Mouse (Mus musculus) spleen, adult 2 months (tissue): Measurements from ENCODE around the gene Dnmt1. TPM values are rescaled to one million over a fixed set of nuclear protein-coding genes. Genes with fewer than 3 reads are reported as not detected.

ENCODE experiments used
- DNase-seq, 2 experiments: peaks; one replicate each; pipeline versions ENCODE4 v3.0.0 to v3.0.0-alpha.2; 2012 to 2021; ENCODE audit warnings: low spot score in 2 of 2, low read depth in 1 of 2
- H3K27ac ChIP-seq: fragments of 200-500 bp; 2 replicates; pipeline ENCODE4 v1.5.1; 2012; ENCODE audit warnings: low read length, inconsistent platforms; ENCODE audit not compliant: insufficient read depth
- H3K27me3 ChIP-seq: fragments of 200-500 bp; 2 replicates; pipeline ENCODE4 v1.6.1; 2012; ENCODE audit warnings: mild to moderate bottlenecking, moderate library complexity, low read length, inconsistent platforms; ENCODE audit not compliant: control insufficient read depth, insufficient read depth
- H3K36me3 ChIP-seq: fragments of 200-500 bp; 2 replicates; pipeline ENCODE4 v1.6.1; 2012; ENCODE audit warnings: mild to moderate bottlenecking, low read length, inconsistent platforms; ENCODE audit not compliant: control insufficient read depth, insufficient read depth
- H3K4me1 ChIP-seq: fragments of 200-500 bp; 2 replicates; pipeline ENCODE4 v1.6.1; 2011; ENCODE audit warnings: inconsistent platforms; ENCODE audit not compliant: control insufficient read depth, insufficient read depth, insufficient read length
- H3K4me3 ChIP-seq: fragments of 200-500 bp; 2 replicates; pipeline ENCODE4 v1.5.1; 2011; ENCODE audit warnings: mild to moderate bottlenecking, inconsistent platforms; ENCODE audit not compliant: insufficient read depth, insufficient read length; ENCODE audit errors: extremely low read depth
- CTCF ChIP-seq: fragments of 200-500 bp; IDR thresholded peaks from 2 replicates; pipeline ENCODE4 v1.5.1; 2011; ENCODE audit warnings: mild to moderate bottlenecking, inconsistent platforms; ENCODE audit not compliant: insufficient read depth, insufficient read length, insufficient replicate concordance; ENCODE audit errors: extremely low read depth
- POLR2A ChIP-seq: fragments of 200-500 bp; IDR thresholded peaks from 2 replicates; pipeline ENCODE4 v1.6.1; 2011; ENCODE audit warnings: low read depth, low read length, inconsistent platforms
- WGBS: fragments of 180-500 bp; shearing (Covaris S2); methylation state at CpG from one replicate; pipeline ENCODE4 v1.1.7; 2018; 5-methylcytosine and 5-hydroxymethylcytosine counted together
- polyA plus RNA-seq: library from polyadenylated mRNA; depleted of rRNA; stranded (reverse); fragments of >200 nt; gene quantifications from 2 replicates; pipeline ENCODE4 v1.2.3, GENCODE M21; 2012

The Dnmt1 gene
- polyA plus RNA-seq, 1 experiment = 37.0 TPM

DNA sequence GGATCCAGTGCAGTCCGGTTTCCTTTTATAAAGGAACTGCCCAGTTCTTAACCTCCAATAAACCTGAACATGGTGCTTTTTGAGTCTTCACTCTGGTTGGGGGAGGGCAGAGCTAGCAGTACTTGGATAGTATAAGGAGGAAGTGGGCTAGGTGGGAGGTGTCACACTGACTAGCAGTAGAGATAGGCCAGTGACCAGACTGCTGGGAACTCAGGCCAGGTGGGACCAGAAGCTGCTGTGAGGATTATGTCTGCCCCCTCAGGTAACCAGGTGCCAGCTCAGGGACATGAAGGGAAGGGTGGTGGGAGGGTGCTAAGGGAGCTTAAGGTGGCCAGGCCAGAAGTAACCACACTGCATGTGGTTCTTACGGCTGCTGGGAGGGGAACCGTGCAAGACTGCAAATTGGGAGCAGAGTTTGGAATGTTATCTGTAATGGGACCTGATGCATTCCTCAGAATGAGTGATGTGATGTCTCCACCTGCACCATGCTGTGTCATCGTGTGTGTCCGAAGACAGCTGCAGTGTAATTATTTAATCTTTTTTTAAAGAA, 67.5 kb downstream of the Dnmt1 start:
- Histone ChIP-seq H3K4me1 (no peaks in the 10 kb centered on the region), H3K4me3 (no peak overlapping the region), H3K27me3 (no peaks in the 10 kb centered on the region), H3K27ac (no peak overlapping the region), H3K36me3 (peaks cover 55% of the 10 kb centered on the region)
- DNase-seq = no peak
- TF ChIP-seq CTCF = no peak
- TF ChIP-seq POLR2A = no peak
- 84% methylated on average over 5 of the region's 5 CpGs for WGBS

DNA sequence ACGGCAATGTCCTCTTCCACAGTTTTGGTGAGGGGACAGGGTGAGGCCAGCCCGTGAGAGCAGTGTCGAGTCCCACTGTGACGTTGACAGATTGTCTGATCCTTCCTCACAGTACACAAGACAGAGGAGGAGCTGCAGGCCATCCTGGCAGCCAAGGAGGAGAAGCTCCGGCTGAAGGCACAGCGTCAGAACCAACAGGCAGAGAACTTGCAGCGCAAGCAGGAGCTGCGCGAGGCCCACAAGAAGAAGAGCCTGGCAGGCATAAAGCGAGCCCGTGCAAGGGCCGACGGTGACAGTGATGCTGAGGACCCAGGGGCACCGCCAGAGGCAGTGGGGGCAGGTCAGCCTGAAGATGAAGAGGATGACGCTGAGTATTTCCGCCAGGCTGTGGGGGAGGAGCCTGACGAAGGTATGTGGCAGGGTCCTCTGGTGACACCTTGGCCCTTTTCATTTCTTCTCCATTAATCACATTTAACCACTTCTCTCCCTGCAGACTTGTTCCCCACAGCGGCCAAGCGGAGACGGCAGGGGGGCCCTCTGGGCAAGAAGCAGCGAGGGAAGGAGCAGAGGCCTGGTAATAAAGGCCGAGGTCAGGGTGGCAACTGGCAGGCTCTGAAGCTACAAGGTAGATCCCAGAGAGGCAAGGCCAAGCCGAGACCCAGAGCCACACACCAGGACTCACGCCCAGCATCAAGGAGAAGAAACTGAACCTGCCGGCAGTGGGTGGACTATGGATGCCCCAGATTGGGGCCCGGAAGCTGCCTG, 68.2 kb downstream of the Dnmt1 start:
- 89% methylated on average over 26 of the region's 26 CpGs for WGBS
- DNase-seq = no peak
- TF ChIP-seq POLR2A = no peak
- no peak for TF ChIP-seq CTCF
- Histone ChIP-seq H3K4me1 (no peaks in the 10 kb centered on the region), H3K4me3 (no peak overlapping the region), H3K36me3 (peaks cover 55% of the 10 kb centered on the region), H3K27me3 (no peaks in the 10 kb centered on the region), H3K27ac (no peak overlapping the region)

DNA sequence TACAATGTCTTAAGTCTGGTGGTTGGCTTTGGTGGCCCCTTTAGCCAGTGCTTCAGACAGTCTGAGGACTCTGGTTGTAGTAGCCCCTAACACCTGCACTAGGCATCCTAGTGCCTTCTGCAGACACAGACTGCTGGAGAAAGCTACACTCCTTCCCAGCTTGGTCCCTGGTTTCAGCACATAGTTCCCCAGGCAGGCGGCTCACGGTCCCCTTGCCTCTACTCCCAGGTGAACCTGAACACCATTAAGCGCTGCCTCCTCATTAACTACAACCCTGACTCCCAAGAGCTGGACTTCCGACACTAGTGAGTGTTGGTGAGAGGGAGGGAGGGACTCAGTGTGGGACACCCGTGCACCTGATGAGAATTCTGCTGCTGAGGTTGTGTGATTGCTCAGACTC, 69.3 kb downstream of the Dnmt1 start:
- TF ChIP-seq CTCF (no peak), POLR2A (no peak)
- no peaks in the 10 kb centered on the region for H3K4me1 ChIP-seq
- peaks cover 47% of the 10 kb centered on the region for H3K36me3 ChIP-seq
- DNase-seq = no peak
- WGBS = 96% methylated on average over 5 of the region's 5 CpGs
- H3K27ac ChIP-seq = no peak overlapping the region
- H3K4me3 ChIP-seq = no peak overlapping the region
- no peaks in the 10 kb centered on the region for H3K27me3 ChIP-seq

DNA sequence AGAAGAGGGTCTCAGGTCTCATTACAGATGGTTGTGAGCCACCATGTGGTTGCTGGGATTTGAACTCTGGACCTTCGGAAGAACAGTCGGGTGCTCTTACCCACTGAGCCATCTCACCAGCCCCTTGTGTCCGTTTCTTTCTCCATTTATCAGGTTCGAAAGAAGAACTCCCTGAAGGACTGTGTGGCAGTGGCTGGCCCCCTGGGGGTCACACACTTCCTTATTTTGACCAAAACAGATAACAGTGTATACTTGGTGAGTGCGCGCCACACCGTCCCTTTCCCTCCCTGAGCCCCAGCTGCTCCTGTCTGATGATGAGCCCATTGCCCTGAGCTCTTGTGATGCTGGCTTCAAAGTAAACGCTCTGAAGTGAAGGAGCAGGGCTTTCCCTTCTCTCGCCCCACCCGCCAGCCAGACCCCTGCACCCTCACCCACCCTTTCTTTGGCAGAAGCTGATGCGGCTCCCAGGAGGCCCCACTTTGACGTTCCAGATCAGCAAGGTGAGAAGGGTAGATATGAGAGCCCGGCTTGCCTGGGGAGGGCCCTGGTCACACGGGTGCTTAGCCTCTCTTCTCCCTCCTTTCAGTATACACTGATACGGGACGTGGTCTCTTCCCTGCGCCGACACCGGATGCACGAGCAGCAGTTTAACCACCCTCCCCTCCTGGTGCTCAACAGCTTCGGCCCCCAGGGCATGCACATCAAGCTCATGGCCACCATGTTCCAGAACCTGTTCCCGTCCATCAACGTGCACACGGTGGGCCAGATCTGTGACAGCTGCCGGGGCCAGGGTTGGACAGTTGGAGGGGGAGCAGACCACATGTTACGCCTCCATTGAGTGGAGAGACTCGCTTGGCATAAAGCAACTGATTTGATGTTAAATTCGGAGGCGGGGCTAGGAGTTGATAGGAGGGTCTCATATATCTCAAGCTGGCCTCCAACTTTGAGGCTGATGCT, 70.2 kb downstream of the Dnmt1 start:
- TF ChIP-seq POLR2A = no peak
- TF ChIP-seq CTCF = no peak
- peak in 1 of 2 experiments; percentile 49 for DNase-seq
- Histone ChIP-seq H3K36me3 (peaks cover 39% of the 10 kb centered on the region), H3K4me1 (no peaks in the 10 kb centered on the region), H3K4me3 (no peak overlapping the region), H3K27me3 (no peaks in the 10 kb centered on the region), H3K27ac (no peak overlapping the region)
- WGBS = 64% methylated on average over 29 of the region's 29 CpGs

DNA sequence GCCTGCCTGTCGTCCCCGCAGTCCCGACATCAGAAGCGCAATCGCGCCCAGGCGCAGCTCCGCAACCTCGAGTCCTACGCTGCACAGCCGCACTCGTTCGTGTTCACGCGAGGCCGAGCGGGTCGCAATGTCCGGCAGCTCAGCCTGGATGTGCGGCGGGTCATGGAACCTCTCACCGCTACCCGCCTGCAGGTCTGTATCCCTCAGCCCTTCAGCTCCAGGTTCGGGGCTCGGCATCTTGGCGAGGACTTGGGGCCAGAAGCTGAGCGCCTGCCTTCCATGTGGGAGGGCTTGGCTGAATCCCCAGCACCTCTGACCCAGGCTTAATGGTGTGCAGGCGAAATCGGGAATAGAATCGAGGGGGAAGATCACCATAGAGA, 71.3 kb downstream of the Dnmt1 start:
- peak overlapping the region; percentile 39 for H3K27ac ChIP-seq
- peak overlapping the region; percentile 76 for H3K4me3 ChIP-seq
- H3K36me3 ChIP-seq = peaks cover 29% of the 10 kb centered on the region
- no peaks in the 10 kb centered on the region for H3K27me3 ChIP-seq
- no peak for DNase-seq
- TF ChIP-seq POLR2A = no peak
- no peak for TF ChIP-seq CTCF
- under 1% methylated on average over 30 of the region's 30 CpGs for WGBS
- H3K4me1 ChIP-seq = no peaks in the 10 kb centered on the region

DNA sequence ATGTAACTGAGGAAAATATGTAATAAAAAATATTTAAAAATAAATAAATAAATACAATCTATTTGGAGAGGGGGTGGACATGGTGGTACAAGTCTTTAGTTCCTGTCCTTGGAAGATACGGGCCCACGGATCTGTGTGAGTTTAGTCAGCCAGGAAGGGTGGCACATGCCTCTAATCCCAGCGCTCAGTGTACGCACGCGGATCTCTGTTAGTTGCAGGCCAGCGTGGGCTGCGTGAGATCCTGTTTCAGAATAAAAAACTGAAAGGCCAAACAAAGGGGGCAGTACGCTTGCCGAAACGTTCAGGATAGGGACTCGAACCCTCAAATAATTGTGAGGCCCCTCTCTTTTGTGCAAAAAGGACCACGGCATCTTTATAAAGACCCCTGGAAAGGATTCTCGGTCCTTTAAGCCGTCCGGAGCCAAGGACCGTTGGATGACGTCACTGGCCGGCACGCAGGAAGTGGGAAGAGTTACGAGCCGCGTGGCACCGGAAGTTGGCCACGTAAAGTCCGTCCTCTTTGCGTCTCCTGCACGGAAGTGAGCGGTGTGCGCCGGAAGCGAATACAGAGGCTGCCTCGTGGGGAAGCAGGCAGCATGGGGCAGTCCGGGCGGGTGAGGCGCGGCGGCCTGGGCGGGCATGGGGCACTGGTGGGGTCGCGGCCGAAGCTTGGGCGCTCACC, 71.8 kb downstream of the Dnmt1 start, which contains the start of gene Ppan:
TSS of gene Ppan (plus strand) at position 472 of the 682 bp plus-strand sequence.
- Histone ChIP-seq H3K27me3 (no peaks in the 10 kb centered on the region), H3K27ac (peak within 1 kb of the TSS; percentile 90), H3K36me3 (peaks cover 27% of the 10 kb centered on the region), H3K4me3 (peak within 1 kb of the TSS; percentile 76), H3K4me1 (no peaks in the 10 kb centered on the region)
- WGBS = under 1% methylated on average over 43 of the region's 43 CpGs
- DNase-seq = peak; percentile 92 to 94
- TF ChIP-seq CTCF (no peak), POLR2A (peak; percentile 89)
